Mouse (Mus musculus) heart, embryonic 11.5 days (tissue): Measurements from ENCODE around the gene Cacnb3. TPM values are rescaled to one million over a fixed set of nuclear protein-coding genes. Genes with fewer than 3 reads are reported as not detected.
"Not testable (repeated sequence)": the region's sequence is repeated elsewhere in the genome, so short reads cannot be mapped to it uniquely, and the experiment has no call there.

Experiments used
- ATAC-seq: fragments of 200-750 bp; cut with Nextera tagmentation; replicated peaks from 2 replicates; pipeline ENCODE4 v1.8.0; 2017; ENCODE audit warnings: moderate library complexity; ENCODE audit not compliant: insufficient number of reproducible peaks, low FRiP score, low TSS enrichment
- H3K27ac ChIP-seq: fragments of 300-500 bp; sonication (generic); 2 replicates; pipeline ENCODE4 v1.5.1; 2014; ENCODE audit warnings: mild to moderate bottlenecking, low read depth, low read length
- H3K27me3 ChIP-seq: fragments of 300-500 bp; sonication (generic); 2 replicates; pipeline ENCODE4 v1.6.1; 2014; ENCODE audit warnings: mild to moderate bottlenecking, low read length, mixed read lengths; ENCODE audit not compliant: control insufficient read depth, insufficient read depth
- H3K36me3 ChIP-seq: fragments of 300-500 bp; sonication (generic); 2 replicates; pipeline ENCODE4 v1.6.1; 2014; ENCODE audit warnings: mild to moderate bottlenecking, low read length, moderate library complexity, mixed read lengths; ENCODE audit not compliant: control insufficient read depth, insufficient read depth
- H3K4me1 ChIP-seq: fragments of 300-500 bp; sonication (generic); 2 replicates; pipeline ENCODE4 v1.6.1; 2014; ENCODE audit warnings: low read length; ENCODE audit not compliant: control insufficient read depth, insufficient read depth
- H3K4me2 ChIP-seq: fragments of 300-500 bp; sonication (generic); 2 replicates; pipeline ENCODE4 v1.6.1; 2014; ENCODE audit warnings: mild to moderate bottlenecking, moderate library complexity
- H3K4me3 ChIP-seq: fragments of 300-500 bp; sonication (generic); 2 replicates; pipeline ENCODE4 v1.5.1; 2014; ENCODE audit warnings: low read depth, low read length
- H3K9ac ChIP-seq: fragments of 300-500 bp; sonication (generic); 2 replicates; pipeline ENCODE4 v1.6.1; 2014; ENCODE audit warnings: mild to moderate bottlenecking, low read depth, low read length, moderate library complexity
- H3K9me3 ChIP-seq: fragments of 300-500 bp; sonication (generic); replicated peaks from 2 replicates; pipeline ENCODE4 v1.6.1; 2016; ENCODE audit warnings: low read length; ENCODE audit not compliant: control insufficient read depth
- WGBS: fragments of 180-500 bp; shearing (Covaris S2); extraction: QIAGEN DNeasy Blood & Tissue Kit; methylation state at CpG from one replicate; pipeline ENCODE4 v1.1.7; 2014; ENCODE audit not compliant: insufficient replicate concordance; 5-methylcytosine and 5-hydroxymethylcytosine counted together
- polyA plus RNA-seq: library from polyadenylated mRNA; unstranded; fragments of >200 nt; fragmentation: Nextera tagmentation; extraction: Ambion mirVana; gene quantifications from 2 replicates; pipeline ENCODE4 v1.2.1, GENCODE M21; 2014

Gene Cacnb3
- polyA plus RNA-seq = 9.8 and 9.9 TPM in 2 replicates

DNA sequence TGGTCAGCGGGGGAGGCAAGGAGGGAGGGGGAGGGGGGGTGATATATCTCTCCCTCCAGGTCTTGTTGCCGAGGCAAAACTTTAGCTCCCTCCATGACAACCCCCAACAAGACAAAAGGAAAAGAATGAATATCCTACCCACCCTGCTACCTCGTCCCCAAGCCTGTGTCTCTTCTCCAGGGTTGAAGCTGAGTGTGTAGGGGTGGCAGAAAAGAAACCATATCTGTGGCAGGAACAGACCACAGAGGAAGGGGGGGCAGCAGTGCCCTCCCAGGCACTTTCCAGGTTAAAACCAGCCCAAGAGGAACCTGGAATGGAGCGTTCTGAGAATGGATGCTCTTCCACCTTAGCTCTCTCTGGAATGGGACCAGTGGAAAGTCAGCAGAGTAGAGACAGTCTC lies at the start of gene Cacnb3:
Gene Cacnb3, plus strand, starts transcription at position 301 of the 400 bp plus-strand sequence.
- Histone ChIP-seq H3K9me3 (no peaks in the 10 kb centered on the region), H3K4me2 (peak within 1 kb of the TSS; percentile 88), H3K27ac (no peak within 1 kb of the TSS), H3K4me1 (peaks cover 40% of the 10 kb centered on the region), H3K4me3 (peak within 1 kb of the TSS; percentile 41), H3K9ac (no peak within 1 kb of the TSS), H3K27me3 (peaks cover 56% of the 10 kb centered on the region), H3K36me3 (no peaks in the 10 kb centered on the region)
- no peak for ATAC-seq
- 34% methylated on average over 4 of the region's 4 CpGs for WGBS

GRCm38 (mm10) chr15:98582410-98582809 lies 48.2 kb upstream of the Cacnb3 start:
- Histone ChIP-seq H3K9ac (no peak overlapping the region), H3K4me1 (peaks cover 15% of the 10 kb centered on the region)

GRCm38 (mm10) chr15:98582996-98583395 lies 47.6 kb upstream of the Cacnb3 start:
- Histone ChIP-seq H3K36me3 (no peaks in the 10 kb centered on the region), H3K27ac (no peak overlapping the region), H3K4me1 (peaks cover 15% of the 10 kb centered on the region), H3K27me3 (no peaks in the 10 kb centered on the region), H3K9me3 (no peaks in the 10 kb centered on the region), H3K4me2 (no peak overlapping the region), H3K4me3 (no peak overlapping the region), H3K9ac (no peak overlapping the region)
- 75% methylated on average over 8 of the region's 8 CpGs for WGBS
- ATAC-seq = no peak

More at GRCm38 (mm10) chr15:98582410-98582809, 48.2 kb upstream of the Cacnb3 start:
- WGBS = 80% methylated on average over 8 of the region's 8 CpGs
- no peaks in the 10 kb centered on the region for H3K9me3 ChIP-seq
- H3K4me3 ChIP-seq = no peak overlapping the region
- H3K36me3 ChIP-seq = no peaks in the 10 kb centered on the region
- H3K27me3 ChIP-seq = no peaks in the 10 kb centered on the region
- no peak overlapping the region for H3K27ac ChIP-seq
- H3K4me2 ChIP-seq = no peak overlapping the region
- no peak for ATAC-seq

DNA sequence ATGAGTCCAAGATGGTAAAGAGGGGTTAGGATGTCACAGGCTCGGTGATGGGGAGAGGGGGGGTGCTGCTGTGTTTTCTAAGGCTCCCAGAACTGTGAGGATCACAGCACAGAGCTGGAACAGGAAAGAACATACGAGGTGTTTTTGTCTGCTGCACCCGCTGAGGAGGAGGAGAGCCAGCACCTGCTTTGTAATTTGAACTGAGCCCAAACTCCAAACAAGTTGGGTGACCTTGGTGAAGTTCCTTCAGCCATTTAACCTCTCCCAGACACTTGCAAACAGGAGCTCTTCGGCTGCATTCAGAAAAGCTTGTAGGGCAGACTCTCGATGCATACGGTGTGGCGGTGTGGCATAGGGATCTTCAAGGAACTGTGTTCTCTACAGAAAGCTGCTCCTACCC lies 45.2 kb upstream of the Cacnb3 start:
- WGBS = 34% methylated on average over 7 of the region's 7 CpGs
- H3K36me3 ChIP-seq = peaks cover 8% of the 10 kb centered on the region
- H3K9ac ChIP-seq = no peak overlapping the region
- no peaks in the 10 kb centered on the region for H3K9me3 ChIP-seq
- peak overlapping the region; percentile 37; the same call in 1 of the 2 replicates for H3K27ac ChIP-seq
- peaks cover 15% of the 10 kb centered on the region for H3K4me1 ChIP-seq
- H3K4me2 ChIP-seq = no peak overlapping the region
- ATAC-seq = no peak
- H3K27me3 ChIP-seq = no peaks in the 10 kb centered on the region
- no peak overlapping the region for H3K4me3 ChIP-seq

- Histone ChIP-seq H3K36me3 (peaks cover 13% of the 10 kb centered on the region), H3K27ac (peak overlapping the region; percentile 37; the same call in 1 of the 2 replicates), H3K4me1 (peaks cover 15% of the 10 kb centered on the region)
- not testable (repeated sequence) for H3K27me3 ChIP-seq, H3K9me3 ChIP-seq, H3K4me3 ChIP-seq, H3K4me2 ChIP-seq, ATAC-seq, H3K9ac ChIP-seq
- 61% methylated on average over 9 of the region's 9 CpGs for WGBS
Measured at GRCm38 (mm10) chr15:98586141-98586540, 44.5 kb upstream of the Cacnb3 start.

GRCm38 (mm10) chr15:98587751-98588150 lies 42.9 kb upstream of the Cacnb3 start:
- Histone ChIP-seq H3K4me2 (no peak overlapping the region), H3K4me3 (no peak overlapping the region), H3K36me3 (peaks cover 29% of the 10 kb centered on the region), H3K9ac (no peak overlapping the region), H3K27me3 (no peaks in the 10 kb centered on the region), H3K27ac (no peak overlapping the region), H3K4me1 (peaks cover 13% of the 10 kb centered on the region), H3K9me3 (no peaks in the 10 kb centered on the region)
- 84% methylated on average over 11 of the region's 11 CpGs for WGBS
- ATAC-seq = no peak

GRCm38 (mm10) chr15:98589640-98590336 lies 40.9 kb upstream of the Cacnb3 start:
- Histone ChIP-seq H3K9ac (no peak overlapping the region), H3K27ac (no peak overlapping the region), H3K4me2 (no peak overlapping the region), H3K36me3 (peaks cover 42% of the 10 kb centered on the region), H3K9me3 (no peaks in the 10 kb centered on the region), H3K4me1 (peaks cover 9% of the 10 kb centered on the region), H3K27me3 (no peaks in the 10 kb centered on the region), H3K4me3 (no peak overlapping the region)
- WGBS = 51% methylated on average over 7 of the region's 7 CpGs
- no peak for ATAC-seq

GRCm38 (mm10) chr15:98591396-98591795 lies 39.2 kb upstream of the Cacnb3 start:
- WGBS = 74% methylated on average over 4 of the region's 4 CpGs
- ATAC-seq = no peak
- Histone ChIP-seq H3K9me3 (no peaks in the 10 kb centered on the region), H3K4me1 (no peaks in the 10 kb centered on the region), H3K27me3 (no peaks in the 10 kb centered on the region), H3K4me2 (no peak overlapping the region), H3K36me3 (peaks cover 55% of the 10 kb centered on the region), H3K4me3 (no peak overlapping the region), H3K9ac (no peak overlapping the region), H3K27ac (0 out of 2 replicates have a peak overlapping the region, but pooled peaks have one; percentile 15)

DNA sequence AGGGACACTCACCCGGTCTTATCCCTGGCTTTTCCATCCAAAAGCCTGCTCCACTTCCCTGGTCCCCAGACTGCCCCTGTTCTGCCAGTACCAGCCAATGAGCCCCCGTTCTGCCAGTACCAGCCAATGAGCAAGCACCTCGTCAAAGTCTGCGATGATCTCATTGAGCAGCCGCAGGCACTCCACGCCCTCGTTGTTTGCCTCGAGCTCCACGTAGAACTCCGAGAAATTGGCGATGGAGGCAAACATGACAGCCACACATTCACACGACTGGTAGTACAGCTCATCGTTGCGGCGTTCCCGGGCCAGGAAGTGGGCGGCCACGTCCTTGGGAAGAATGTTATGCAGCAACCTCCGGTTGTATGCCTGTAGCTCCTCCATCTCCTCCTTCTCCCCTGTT lies 36.4 kb upstream of the Cacnb3 start:
- no peak for ATAC-seq
- H3K36me3 ChIP-seq = peaks cover 74% of the 10 kb centered on the region
- H3K4me1 ChIP-seq = no peaks in the 10 kb centered on the region
- H3K27me3 ChIP-seq = no peaks in the 10 kb centered on the region
- no peak overlapping the region for H3K9ac ChIP-seq
- 69% methylated on average over 19 of the region's 19 CpGs for WGBS
- H3K4me2 ChIP-seq = no peak overlapping the region
- no peak overlapping the region for H3K4me3 ChIP-seq
- no peaks in the 10 kb centered on the region for H3K9me3 ChIP-seq
- H3K27ac ChIP-seq = no peak overlapping the region
